Mouse (Mus musculus): Measurements from ENCODE around the gene Gm38431.
A peak's percentile ranks its signal among the peaks of the same experiment; 100 is the strongest.
"Not testable (repeated sequence)": the region's sequence is repeated elsewhere in the genome, so short reads cannot be mapped to it uniquely, and the experiment has no call there.

Gene Gm38431

GRCm38 (mm10) chr9:21105760-21106564 lies 14.2 kb upstream of the Gm38431 start:
- no peak for DNase-seq (ENCODE audit: low read depth, low spot score)

- no peak for DNase-seq (ENCODE audit: low read depth, low spot score)
Measured at GRCm38 (mm10) chr9:21104814-21105213, 13.0 kb upstream of the Gm38431 start.

- DNase-seq (ENCODE audit: low read depth, low spot score), result no peak
Measured at GRCm38 (mm10) chr9:21102076-21102475, 10.3 kb upstream of the Gm38431 start.

GRCm38 (mm10) chr9:21100447-21101161 lies 8.8 kb upstream of the Gm38431 start:
- DNase-seq (ENCODE audit: low read depth, low spot score), result no peak

GRCm38 (mm10) chr9:21097793-21098192 lies 6.0 kb upstream of the Gm38431 start:
- DNase-seq (ENCODE audit: low read depth, low spot score), result no peak

GRCm38 (mm10) chr9:21095958-21096357 lies 4.2 kb upstream of the Gm38431 start:
- DNase-seq (ENCODE audit: low read depth, low spot score), result peak; percentile 60

- no peak for DNase-seq (ENCODE audit: low read depth, low spot score)
Measured at GRCm38 (mm10) chr9:21093423-21093822, 1.6 kb upstream of the Gm38431 start.

GRCm38 (mm10) chr9:21090972-21091706 lies 658 bp downstream of the Gm38431 start:
- no peak for DNase-seq (ENCODE audit: low read depth, low spot score)

GRCm38 (mm10) chr9:21090537-21090936 lies 1.3 kb downstream of the Gm38431 start:
- no peak for DNase-seq (ENCODE audit: low read depth, low spot score)

- DNase-seq (ENCODE audit: low read depth, low spot score), result no peak
Measured at GRCm38 (mm10) chr9:21083324-21083723, 8.5 kb downstream of the Gm38431 start.

GRCm38 (mm10) chr9:21081127-21081526 lies 10.7 kb downstream of the Gm38431 start:
- DNase-seq (ENCODE audit: low read depth, low spot score), result no peak

- DNase-seq (ENCODE audit: low read depth, low spot score), result no peak
Measured at GRCm38 (mm10) chr9:21075625-21076024, 16.2 kb downstream of the Gm38431 start.

GRCm38 (mm10) chr9:21074173-21074572 lies 17.6 kb downstream of the Gm38431 start:
- DNase-seq (ENCODE audit: low read depth, low spot score), result no peak

GRCm38 (mm10) chr9:21073044-21073840 lies 18.6 kb downstream of the Gm38431 start, which contains the start of the genes Gm49373 and Fdx1l:
Gene Gm49373, minus strand, starts transcription at chr9:21073096.
Gene Fdx1l, minus strand, starts transcription at chr9:21073614.
- DNase-seq (ENCODE audit: low read depth, low spot score), result peak; percentile 89

GRCm38 (mm10) chr9:21072641-21073040 lies 19.2 kb downstream of the Gm38431 start:
- peak; percentile 57 for DNase-seq (ENCODE audit: low read depth, low spot score)

- DNase-seq (ENCODE audit: low read depth, low spot score), result no peak
Measured at GRCm38 (mm10) chr9:21067006-21067684, 24.7 kb downstream of the Gm38431 start, which contains the start of gene Zglp1. Gene Zglp1, minus strand, starts transcription at chr9:21067093.

GRCm38 (mm10) chr9:21062928-21063327 lies 28.9 kb downstream of the Gm38431 start:
- no peak for DNase-seq (ENCODE audit: low read depth, low spot score)

- DNase-seq (ENCODE audit: low read depth, low spot score), result no peak
Measured at GRCm38 (mm10) chr9:21051578-21051977, 40.2 kb downstream of the Gm38431 start.

- no peak for DNase-seq (ENCODE audit: low read depth, low spot score)
Measured at GRCm38 (mm10) chr9:21045235-21045634, 46.6 kb downstream of the Gm38431 start.

- DNase-seq (ENCODE audit: low read depth, low spot score), result not testable (repeated sequence)
Measured at GRCm38 (mm10) chr9:21044785-21045184, 47.0 kb downstream of the Gm38431 start.

GRCm38 (mm10) chr9:21043563-21043962 lies 48.2 kb downstream of the Gm38431 start:
- no peak for DNase-seq (ENCODE audit: low read depth, low spot score)
